Mouse (Mus musculus): ENCODE measurements at regions not wholly inside any gene's neighbourhood (a gene's known extent, or its start where the extent isn't known, plus 50 kb on each side); places are given as distances from the start of the nearest gene placed in this dataset.

- no peak for DNase-seq
These were observed 70.6 kb upstream of the Slc24a4 start for GRCm38 (mm10) chr12:102057979-102058378.

GRCm38 (mm10) chr12:102058428-102058827, 70.1 kb upstream of the Slc24a4 start:
- no peak for DNase-seq

- no peak for DNase-seq
These were observed 67.4 kb upstream of the Slc24a4 start for GRCm38 (mm10) chr12:102061096-102061495.

- DNase-seq: no peak
These were observed 66.6 kb upstream of the Slc24a4 start for GRCm38 (mm10) chr12:102061657-102062614.

GRCm38 (mm10) chr12:102062648-102063047, 65.9 kb upstream of the Slc24a4 start:
- DNase-seq: no peak

- DNase-seq: no peak
These were observed 65.3 kb upstream of the Slc24a4 start for GRCm38 (mm10) chr12:102063211-102063610.

- no peak for DNase-seq
These were observed 63.7 kb upstream of the Slc24a4 start for GRCm38 (mm10) chr12:102064710-102065325.

GRCm38 (mm10) chr12:102067685-102068084, 60.8 kb upstream of the Slc24a4 start:
- no peak for DNase-seq

GRCm38 (mm10) chr12:102069521-102070201, 58.9 kb upstream of the Slc24a4 start:
- no peak for DNase-seq

- DNase-seq: no peak
These were observed 56.5 kb upstream of the Slc24a4 start for GRCm38 (mm10) chr12:102071888-102072619.

- no peak for DNase-seq
These were observed 55.0 kb upstream of the Slc24a4 start for GRCm38 (mm10) chr12:102073540-102073939.

- peak; percentile 13 for DNase-seq
These were observed 52.2 kb upstream of the Slc24a4 start for GRCm38 (mm10) chr12:102076298-102076697.
